Mouse (Mus musculus) kidney, adult 2 months (tissue): Measurements from ENCODE around the gene Rpusd3. TPM values are rescaled to one million over a fixed set of nuclear protein-coding genes. Genes with fewer than 3 reads are reported as not detected.

Experiments
- DNase-seq: peaks from one replicate; pipeline ENCODE4 v3.0.0; 2021
- H3K27ac ChIP-seq: fragments of 200-500 bp; 2 replicates; pipeline ENCODE4 v1.5.1; 2012; ENCODE audit warnings: low read depth, low read length, control low read depth, inconsistent platforms; ENCODE audit not compliant: insufficient read depth
- H3K27me3 ChIP-seq: fragments of 200-500 bp; replicated peaks from 2 replicates; pipeline ENCODE4 v1.6.1; 2012; ENCODE audit warnings: mild to moderate bottlenecking, moderate library complexity, low read length, inconsistent platforms; ENCODE audit not compliant: control insufficient read depth, insufficient read depth
- H3K36me3 ChIP-seq: fragments of 200-500 bp; 2 replicates; pipeline ENCODE4 v1.6.1; 2012; ENCODE audit warnings: mild to moderate bottlenecking, moderate library complexity, low read length, inconsistent platforms; ENCODE audit not compliant: control insufficient read depth, insufficient read depth
- H3K4me1 ChIP-seq: fragments of 200-500 bp; 2 replicates; pipeline ENCODE4 v1.6.1; 2011; ENCODE audit warnings: low read length; ENCODE audit not compliant: control insufficient read depth, insufficient read depth
- H3K4me3 ChIP-seq: fragments of 200-500 bp; 2 replicates; pipeline ENCODE4 v1.5.1; 2011; ENCODE audit warnings: mild to moderate bottlenecking, low read depth, low read length, control low read depth; ENCODE audit not compliant: insufficient read depth
- CTCF ChIP-seq: fragments of 200-500 bp; conservative IDR thresholded peaks from 2 replicates; pipeline ENCODE4 v1.5.1; 2011; ENCODE audit warnings: low read depth, mild to moderate bottlenecking, control low read depth, low read length, moderate library complexity, mixed read lengths; ENCODE audit not compliant: insufficient read depth, insufficient read length
- POLR2A ChIP-seq: fragments of 200-500 bp; IDR thresholded peaks from one replicate; pipeline ENCODE4 v1.6.1; 2011; ENCODE audit warnings: low read depth, low read length, control low read depth
- WGBS: fragments of 180-500 bp; shearing (Covaris S2); methylation state at CpG from one replicate; pipeline ENCODE4 v1.1.7; 2018; 5-methylcytosine and 5-hydroxymethylcytosine counted together
- polyA plus RNA-seq: library from polyadenylated mRNA; depleted of rRNA; stranded (reverse); fragments of >200 nt; gene quantifications from 2 replicates; pipeline ENCODE4 v1.2.3, GENCODE M21; 2012

The Rpusd3 gene
- polyA plus RNA-seq, 1 experiment = 159 TPM

DNA sequence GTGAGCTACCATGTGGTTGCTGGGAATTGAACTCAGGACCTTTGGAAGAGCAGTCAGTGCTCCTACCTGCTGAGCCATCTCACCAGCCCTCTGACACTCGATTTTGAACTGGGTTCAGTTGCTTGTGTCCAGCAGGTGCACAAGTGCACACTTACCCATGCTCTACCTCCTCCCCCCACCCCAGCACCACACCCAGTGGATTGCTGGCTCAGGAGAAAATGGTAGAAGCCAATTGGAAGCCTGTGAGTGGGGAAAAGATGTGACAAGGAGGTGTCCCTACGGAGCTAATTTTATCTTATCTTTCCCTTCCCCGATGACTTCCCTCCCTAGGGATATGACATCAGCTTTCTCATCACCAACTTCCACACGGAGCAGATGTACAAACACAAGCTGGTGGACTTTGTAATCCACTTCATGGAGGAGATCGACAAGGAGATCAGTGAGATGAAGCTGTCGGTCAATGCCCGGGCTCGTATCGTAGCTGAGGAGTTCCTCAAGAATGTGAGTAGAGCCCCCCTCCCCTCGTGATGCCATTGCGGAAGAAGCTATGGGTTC, 33.9 kb downstream of the Rpusd3 start:
- H3K36me3 ChIP-seq = peaks cover 13% of the 10 kb centered on the region
- H3K4me3 ChIP-seq = no peak overlapping the region
- 78% methylated on average over 11 of the region's 11 CpGs for WGBS
- peaks cover 2% of the 10 kb centered on the region; the same call in 1 of the 2 replicates for H3K4me1 ChIP-seq
- no peaks in the 10 kb centered on the region for H3K27me3 ChIP-seq
- no peak overlapping the region for H3K27ac ChIP-seq
- no peak for DNase-seq
- no peak for TF ChIP-seq CTCF
- TF ChIP-seq POLR2A = no peak

GRCm38 (mm10) chr6:113384351-113384927, 34.7 kb downstream of the Rpusd3 start:
- WGBS = 94% methylated on average over 8 of the region's 8 CpGs
- H3K27ac ChIP-seq = no peak overlapping the region

GRCm38 (mm10) chr6:113380480-113380879, 38.7 kb downstream of the Rpusd3 start:
- WGBS = 62% methylated on average over 11 of the region's 11 CpGs

More at GRCm38 (mm10) chr6:113384351-113384927, 34.7 kb downstream of the Rpusd3 start:
- Histone ChIP-seq H3K4me3 (no peak overlapping the region), H3K4me1 (peaks cover 3% of the 10 kb centered on the region; the same call in 1 of the 2 replicates), H3K27me3 (no peaks in the 10 kb centered on the region), H3K36me3 (peaks cover 12% of the 10 kb centered on the region)
- no peak for TF ChIP-seq POLR2A
- no peak for TF ChIP-seq CTCF
- DNase-seq = no peak

GRCm38 (mm10) chr6:113379246-113379645, 39.9 kb downstream of the Rpusd3 start:
- H3K4me1 ChIP-seq = peaks cover 14% of the 10 kb centered on the region
- WGBS = 61% methylated on average over 6 of the region's 6 CpGs
- peaks cover 4% of the 10 kb centered on the region for H3K36me3 ChIP-seq
- no peaks in the 10 kb centered on the region for H3K27me3 ChIP-seq
- H3K4me3 ChIP-seq = peak overlapping the region; percentile 3
- no peak for TF ChIP-seq POLR2A
- H3K27ac ChIP-seq = no peak overlapping the region
- no peak for DNase-seq

More at GRCm38 (mm10) chr6:113380480-113380879, 38.7 kb downstream of the Rpusd3 start:
- peaks cover 5% of the 10 kb centered on the region for H3K36me3 ChIP-seq
- TF ChIP-seq CTCF (no peak; the same call in 1 of the 2 replicates), POLR2A (no peak)
- peaks cover 14% of the 10 kb centered on the region for H3K4me1 ChIP-seq
- H3K27ac ChIP-seq = no peak overlapping the region
- no peaks in the 10 kb centered on the region for H3K27me3 ChIP-seq
- no peak overlapping the region for H3K4me3 ChIP-seq
- DNase-seq = peak; percentile 58

GRCm38 (mm10) chr6:113377496-113378385, 41.4 kb downstream of the Rpusd3 start, which contains the start of the genes Tada3 and Arpc4:
Gene Tada3, minus strand, starts transcription at chr6:113377883.
Gene Arpc4, plus strand, starts transcription at chr6:113378115.
- H3K27ac ChIP-seq = peak within 1 kb of the TSS; percentile 91
- peaks cover 2% of the 10 kb centered on the region for H3K36me3 ChIP-seq
- H3K4me3 ChIP-seq = peak within 1 kb of the TSS; percentile 74
- under 1% methylated on average over 61 of the region's 61 CpGs for WGBS
- DNase-seq = peak; percentile 96
- peaks cover 14% of the 10 kb centered on the region for H3K4me1 ChIP-seq
- H3K27me3 ChIP-seq = no peaks in the 10 kb centered on the region
- TF ChIP-seq CTCF (no peak), POLR2A (peak; percentile 42)

DNA sequence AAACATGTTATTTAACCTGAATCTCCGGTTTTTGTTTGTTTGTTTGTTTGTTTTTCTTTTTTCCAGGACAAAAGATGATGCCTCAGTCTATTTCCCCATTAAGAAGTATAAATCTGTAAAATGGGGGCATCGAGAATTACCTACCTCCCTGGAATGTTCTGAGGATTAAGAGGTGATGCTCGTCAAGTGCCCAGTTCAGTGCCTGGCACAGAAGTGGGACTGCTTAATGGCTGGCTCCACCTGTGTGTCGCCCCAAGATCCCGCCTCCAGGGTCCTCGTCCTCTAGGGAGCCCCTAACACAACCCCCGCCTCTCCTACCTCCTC, 42.0 kb downstream of the Rpusd3 start:
- DNase-seq = no peak
- 5% methylated on average over 7 of the region's 7 CpGs for WGBS
- Histone ChIP-seq H3K4me3 (peak overlapping the region; percentile 74), H3K27ac (peak overlapping the region; percentile 73), H3K36me3 (peaks cover 2% of the 10 kb centered on the region), H3K4me1 (peaks cover 14% of the 10 kb centered on the region), H3K27me3 (no peaks in the 10 kb centered on the region)
- TF ChIP-seq CTCF (no peak), POLR2A (no peak)

GRCm38 (mm10) chr6:113373491-113373890, 45.6 kb downstream of the Rpusd3 start:
- no peak for DNase-seq
- H3K4me3 ChIP-seq = no peak overlapping the region
- no peaks in the 10 kb centered on the region for H3K27me3 ChIP-seq
- H3K27ac ChIP-seq = no peak overlapping the region
- peaks cover 6% of the 10 kb centered on the region; the same call in 1 of the 2 replicates for H3K4me1 ChIP-seq
- no peak for TF ChIP-seq POLR2A
- TF ChIP-seq CTCF = no peak
- H3K36me3 ChIP-seq = no peaks in the 10 kb centered on the region; the same call in none of the 2 replicates
- 92% methylated on average over 4 of the region's 4 CpGs for WGBS
